Mouse (Mus musculus): ENCODE results near the gene Gxylt2.

The Gxylt2 gene

GRCm38 (mm10) chr6:100715296-100715828 is 10.8 kb downstream of the Gxylt2 start:
- DNase-seq (ENCODE audit: low read depth, low spot score): no peak

DNA sequence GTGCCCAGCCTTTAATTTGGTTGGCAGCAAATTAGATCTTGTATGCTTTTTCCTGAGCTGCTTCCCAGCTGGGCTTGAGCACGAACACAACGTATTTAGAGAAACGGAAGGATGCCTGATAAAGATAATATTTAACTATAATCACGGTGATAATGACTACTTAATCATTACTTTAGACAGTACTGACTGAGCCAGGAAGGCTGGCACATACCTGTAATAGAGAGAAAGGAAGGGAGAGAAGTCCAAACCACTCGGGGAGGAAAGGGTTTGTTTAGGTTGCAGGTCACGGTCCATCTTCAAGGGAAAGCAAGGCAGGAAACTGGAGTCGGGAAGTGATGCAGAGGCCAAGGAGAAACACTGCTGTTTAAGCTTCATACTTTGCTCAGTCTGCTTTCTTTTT is 11.6 kb downstream of the Gxylt2 start:
- no peak for DNase-seq (ENCODE audit: low read depth, low spot score)

DNA sequence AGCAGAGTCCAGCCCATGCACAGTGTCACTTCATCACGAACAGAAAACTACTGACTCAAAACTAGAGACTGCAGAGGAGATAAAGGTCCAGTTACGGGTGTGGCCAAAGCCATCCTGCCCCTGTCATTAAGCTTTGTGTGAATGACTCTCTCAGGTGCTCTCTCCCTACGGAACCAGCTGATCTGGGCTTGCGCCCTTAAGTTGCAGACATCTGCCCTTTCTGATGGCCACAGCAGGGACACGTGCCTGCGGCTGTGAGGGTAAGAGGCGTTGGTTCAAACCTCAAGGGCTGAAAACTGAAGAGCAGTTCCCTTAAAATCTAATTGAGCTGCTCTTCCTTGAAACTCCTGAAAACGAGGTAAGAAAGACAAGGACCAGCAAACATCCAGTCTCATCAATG is 12.3 kb downstream of the Gxylt2 start:
- DNase-seq (ENCODE audit: low read depth, low spot score): no peak

DNA sequence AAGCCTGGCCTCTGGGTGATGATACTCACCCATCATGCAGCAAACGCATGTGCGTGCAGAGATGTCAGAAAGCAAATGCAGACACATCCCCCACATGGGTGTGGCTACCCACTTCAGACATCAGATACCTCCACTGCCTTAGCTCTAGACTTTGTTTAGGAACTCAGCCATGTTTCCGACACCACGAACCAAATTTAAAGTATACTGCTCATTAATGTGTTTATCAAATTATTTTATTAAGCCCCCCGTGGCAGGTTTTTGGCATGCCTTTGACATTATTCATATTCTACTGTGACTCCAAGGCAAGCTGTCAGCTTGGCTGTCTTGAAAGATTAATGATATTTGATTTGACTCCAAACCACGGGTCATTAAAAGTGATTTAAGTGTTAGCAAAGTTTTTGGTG is 15.6 kb downstream of the Gxylt2 start:
- no peak for DNase-seq (ENCODE audit: low read depth, low spot score)

DNA sequence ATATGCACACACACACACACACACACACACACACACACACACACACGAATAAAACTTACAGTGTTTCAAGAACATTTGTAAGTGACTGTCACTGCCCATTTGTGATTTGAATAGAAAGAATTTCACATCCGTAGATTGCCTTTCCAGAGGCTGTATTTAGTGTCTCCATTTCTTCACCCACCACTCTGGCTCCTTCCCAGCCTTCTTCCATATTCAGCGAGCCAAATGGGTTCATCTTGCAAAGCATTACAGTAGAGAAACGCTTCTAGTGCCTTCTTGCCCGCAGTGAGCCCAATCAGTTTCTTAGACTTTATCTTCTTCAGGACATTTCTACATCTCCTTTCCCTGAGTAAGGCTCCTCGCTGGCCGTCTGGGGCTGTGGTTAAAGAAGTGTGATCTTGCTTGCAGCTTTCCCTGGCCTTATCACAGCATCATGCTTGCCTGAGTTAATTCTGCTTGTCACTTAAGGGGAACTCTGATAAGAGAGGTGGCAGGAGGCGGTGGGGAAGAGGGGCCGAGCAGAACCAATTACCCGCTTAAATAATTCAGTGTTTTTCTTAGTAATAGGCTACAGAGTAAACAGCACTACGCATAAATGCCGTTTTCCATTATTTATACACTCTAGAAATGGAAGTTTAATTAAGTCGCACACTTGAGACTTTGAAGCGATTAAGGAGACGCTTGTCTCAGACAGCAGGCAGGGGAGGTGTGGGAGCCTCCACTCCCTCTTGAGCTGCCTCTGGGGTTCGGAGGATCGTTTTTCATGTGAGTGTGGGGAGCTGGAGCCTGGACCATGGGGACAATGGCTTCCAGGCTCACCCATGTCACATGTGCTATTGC is 16.6 kb downstream of the Gxylt2 start:
- DNase-seq (ENCODE audit: low read depth, low spot score): no peak

- no peak for DNase-seq (ENCODE audit: low read depth, low spot score)
Observed at GRCm38 (mm10) chr6:100731996-100732375, 27.5 kb downstream of the Gxylt2 start.

DNA sequence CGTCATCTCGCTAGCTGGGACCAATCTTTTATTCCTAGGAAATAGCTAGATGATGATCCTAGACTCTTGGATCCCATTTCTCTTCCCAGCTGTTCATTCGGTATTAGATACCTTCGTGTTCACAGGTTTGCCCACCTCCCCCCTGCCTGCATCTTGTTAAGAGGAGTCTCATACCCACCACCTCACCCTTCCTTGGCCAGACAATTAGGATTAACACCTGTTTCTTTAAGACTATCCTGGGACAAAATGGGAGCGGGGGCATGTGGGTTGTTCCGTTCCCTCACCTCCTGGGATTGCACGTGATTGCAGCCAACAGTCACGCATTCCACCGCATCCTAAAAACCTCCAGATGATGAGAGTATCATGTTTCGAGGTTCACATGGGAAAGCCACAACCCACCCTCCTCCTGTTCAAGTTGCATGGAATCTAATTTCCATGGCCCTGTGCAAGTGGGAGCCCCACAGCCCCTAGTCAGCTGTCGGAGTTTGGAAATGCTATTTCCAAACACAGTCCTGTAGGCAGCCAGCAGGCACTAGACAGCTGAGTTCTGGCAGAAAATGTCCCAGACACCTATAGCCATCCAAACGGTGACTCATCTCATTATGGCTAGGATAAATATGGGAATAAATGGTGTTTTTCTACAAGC is 28.0 kb downstream of the Gxylt2 start:
- no peak for DNase-seq (ENCODE audit: low read depth, low spot score)

- DNase-seq (ENCODE audit: low read depth, low spot score): no peak
Observed at GRCm38 (mm10) chr6:100733218-100733617, 28.7 kb downstream of the Gxylt2 start.

DNA sequence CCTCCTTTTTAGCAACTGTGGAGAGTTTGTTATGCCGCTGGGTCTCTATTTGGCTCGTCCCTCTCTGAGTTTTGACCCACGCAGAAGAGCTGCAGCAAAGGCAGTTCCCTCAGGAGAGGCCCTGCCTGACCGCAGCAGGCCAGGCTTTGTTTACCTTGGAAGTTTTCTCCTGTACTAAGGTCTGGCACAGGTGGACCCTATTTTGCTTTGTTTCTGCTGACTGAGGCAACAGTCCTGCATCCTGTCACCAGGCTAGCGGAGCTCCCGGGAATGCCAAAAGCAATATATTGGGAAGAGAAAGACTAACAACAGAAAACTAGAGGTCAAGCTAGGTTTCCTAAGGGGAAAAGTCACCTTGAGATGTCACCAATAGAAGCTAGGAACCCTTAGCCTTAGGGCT is 29.8 kb downstream of the Gxylt2 start:
- no peak for DNase-seq (ENCODE audit: low read depth, low spot score)

DNA sequence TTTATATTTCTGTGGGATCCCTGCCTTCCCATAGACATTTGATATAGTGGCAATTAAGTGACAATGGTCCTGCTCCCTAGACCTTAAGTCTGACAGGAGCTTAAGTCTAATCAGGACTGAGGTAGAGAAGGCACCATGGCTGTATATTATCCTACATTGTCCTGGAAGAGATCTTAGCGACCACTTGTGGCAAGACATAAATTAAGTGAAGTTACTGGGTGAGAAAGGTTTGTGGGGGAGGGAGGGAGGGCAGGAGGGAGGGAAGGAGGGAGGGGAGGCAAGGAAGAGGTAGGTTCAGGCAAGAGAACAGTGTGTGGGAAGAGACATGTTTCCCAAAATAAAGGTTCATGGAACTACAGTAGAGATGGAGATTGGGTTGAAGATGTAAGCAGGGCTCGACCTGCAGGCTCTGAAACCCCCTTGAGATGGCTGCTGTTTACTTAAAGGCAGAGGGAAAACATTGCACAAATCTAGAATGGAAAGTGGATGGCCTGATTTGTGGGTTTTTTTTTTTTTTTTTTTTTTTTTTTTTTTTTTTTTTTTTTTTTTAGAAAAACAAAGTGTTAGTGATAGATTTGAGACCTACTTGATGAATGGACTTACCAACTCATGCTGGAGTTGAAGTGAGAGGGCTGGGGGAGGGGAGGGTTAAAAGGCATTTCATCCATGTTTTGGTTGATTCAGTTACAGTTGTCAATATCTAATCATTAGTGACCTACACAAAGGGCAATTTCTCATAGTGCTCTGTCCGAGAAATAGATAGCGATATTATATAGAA is 54.1 kb downstream of the Gxylt2 start:
- no peak for DNase-seq (ENCODE audit: low read depth, low spot score)

- DNase-seq (ENCODE audit: low read depth, low spot score): no peak
Observed at GRCm38 (mm10) chr6:100767756-100768155, 63.2 kb downstream of the Gxylt2 start.

GRCm38 (mm10) chr6:100775923-100776505 is 71.5 kb downstream of the Gxylt2 start:
- no peak for DNase-seq (ENCODE audit: low read depth, low spot score)

DNA sequence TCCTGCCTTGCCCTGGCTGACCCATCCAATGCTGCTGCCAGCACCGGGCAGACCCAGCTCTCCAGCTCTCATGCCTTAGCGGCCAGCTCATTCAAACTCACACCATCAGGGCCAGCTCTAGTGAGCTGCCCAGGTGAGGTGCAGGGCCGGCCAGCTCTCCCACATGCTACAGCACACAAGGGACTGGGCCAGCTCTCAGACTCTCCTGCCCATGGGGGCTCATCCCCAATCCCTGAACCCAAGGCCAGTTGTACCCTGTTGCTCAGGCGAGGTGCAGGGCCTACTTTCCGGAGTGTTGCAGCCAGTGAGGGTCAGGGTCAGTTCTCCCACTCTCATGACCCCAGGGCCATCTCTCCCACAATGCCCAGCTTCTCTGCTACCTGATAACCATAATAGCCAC is 74.1 kb downstream of the Gxylt2 start:
- no peak for DNase-seq (ENCODE audit: low read depth, low spot score)

DNA sequence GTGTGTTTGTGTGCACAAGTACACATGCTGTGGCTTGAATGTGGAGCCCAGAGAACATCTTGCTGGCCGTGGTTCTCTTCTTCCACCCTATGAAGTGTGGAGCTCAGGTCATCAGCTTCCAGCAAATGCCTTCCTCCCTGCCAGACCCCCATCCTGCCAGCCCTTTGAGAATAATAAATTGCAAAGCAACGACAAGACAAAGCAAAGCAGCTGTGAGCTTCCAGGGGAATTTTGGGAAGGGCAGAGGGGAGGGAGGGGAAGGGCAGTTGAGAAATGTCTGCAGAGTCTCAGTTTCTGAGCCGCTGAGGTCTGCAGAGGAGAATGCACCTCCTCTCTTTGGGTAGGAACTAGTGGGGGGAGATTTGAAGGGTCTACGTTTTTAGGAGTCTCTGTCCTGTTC is 75.9 kb downstream of the Gxylt2 start:
- no peak for DNase-seq (ENCODE audit: low read depth, low spot score)

DNA sequence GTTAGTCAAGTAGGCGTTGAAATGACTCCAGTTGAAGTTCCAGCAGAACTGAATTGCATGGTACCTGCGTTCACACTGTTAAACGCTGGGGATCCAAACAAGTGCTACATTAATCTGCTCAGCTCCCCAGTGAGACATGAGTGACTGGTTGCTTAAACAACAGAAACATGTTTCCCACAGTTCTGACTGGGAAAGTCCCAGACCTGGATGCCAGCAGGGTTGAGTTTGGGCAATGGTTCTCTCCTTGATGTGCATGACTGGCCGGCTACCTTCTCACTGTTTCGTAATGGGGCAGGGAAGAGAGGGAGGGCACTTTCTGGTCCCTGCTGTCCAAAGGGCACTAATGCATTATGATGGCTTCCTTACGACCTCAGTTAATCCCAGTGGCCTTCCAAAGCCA is 77.1 kb downstream of the Gxylt2 start:
- DNase-seq (ENCODE audit: low read depth, low spot score): no peak

- DNase-seq (ENCODE audit: low read depth, low spot score): no peak
Observed at GRCm38 (mm10) chr6:100787726-100788125, 83.2 kb downstream of the Gxylt2 start.

- DNase-seq (ENCODE audit: low read depth, low spot score): no peak
Observed at GRCm38 (mm10) chr6:100789161-100789560, 84.6 kb downstream of the Gxylt2 start.

DNA sequence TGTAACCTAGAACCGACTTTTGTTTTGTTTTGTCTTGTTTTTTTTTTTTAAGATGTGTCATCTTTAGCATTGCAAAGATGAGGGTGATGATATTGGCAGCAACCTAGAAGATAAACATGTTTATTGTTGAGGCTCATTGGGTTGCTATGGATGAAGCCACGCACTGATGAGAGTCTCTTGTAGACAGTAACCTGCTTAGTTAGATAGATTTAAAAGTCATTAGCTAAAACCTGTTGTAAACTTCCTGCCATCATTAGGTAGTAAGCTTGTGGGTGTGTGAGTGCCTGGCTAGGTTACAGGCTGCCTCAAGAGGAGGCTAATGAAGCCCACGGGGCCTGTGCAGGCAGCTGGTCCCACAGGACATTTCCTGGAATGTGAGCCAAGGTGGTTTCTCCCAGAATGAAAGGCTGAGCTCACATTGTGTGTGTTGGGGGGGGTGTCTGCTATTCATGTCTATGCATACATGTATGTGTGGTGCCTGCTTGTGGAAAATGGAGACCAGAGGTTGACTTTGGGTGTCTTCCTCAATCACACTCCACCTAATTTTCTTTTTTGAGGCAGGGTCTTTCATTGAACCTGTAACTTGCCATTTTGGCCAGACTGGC is 87.6 kb downstream of the Gxylt2 start:
- DNase-seq (ENCODE audit: low read depth, low spot score): no peak

- no peak for DNase-seq (ENCODE audit: low read depth, low spot score)
Observed at GRCm38 (mm10) chr6:100792973-100793769, 88.6 kb downstream of the Gxylt2 start.

GRCm38 (mm10) chr6:100795797-100796196 is 91.3 kb downstream of the Gxylt2 start:
- DNase-seq (ENCODE audit: low read depth, low spot score): no peak

DNA sequence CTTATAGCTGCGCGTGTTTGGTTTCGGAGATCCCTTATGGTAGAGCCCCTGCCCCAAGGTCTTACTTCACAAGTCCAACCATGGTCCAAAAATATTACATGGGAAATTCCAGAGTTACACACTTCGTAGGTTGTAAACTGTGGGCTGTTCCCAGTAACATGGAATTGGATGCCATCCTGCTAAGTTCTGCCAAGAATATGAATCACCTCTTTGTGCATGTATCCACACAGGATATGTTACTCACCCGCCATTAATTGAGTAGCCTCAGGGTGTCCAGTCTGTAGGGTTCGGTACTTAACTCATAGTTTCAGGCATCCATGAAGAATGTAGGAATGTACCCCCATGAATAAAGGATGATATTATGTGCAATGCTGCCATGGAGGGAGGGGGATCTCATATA is 94.8 kb downstream of the Gxylt2 start:
- no peak for DNase-seq (ENCODE audit: low read depth, low spot score)

Measured in c-Kit-negative CD71-positive TER-119-positive erythroid progenitor cells, embryonic 14.5 days (primary cell).